Mouse (Mus musculus): ENCODE measurements around the gene Endov. TPM values are rescaled to one million over a fixed set of nuclear protein-coding genes. Genes with fewer than 3 reads are reported as not detected.

The Endov gene
- polyA plus RNA-seq, 1 experiment = 18.1 TPM

- Histone ChIP-seq H3K36me3 (ENCODE audit: control insufficient read depth, insufficient read depth, low read length) (no peaks in the 10 kb centered on the region), H3K27ac (ENCODE audit: insufficient read depth, low read depth, low read length) (no peak overlapping the region), H3K4me1 (ENCODE audit: control insufficient read depth, insufficient read depth, insufficient read length, low read length) (peaks cover 6% of the 10 kb centered on the region; the same call in 1 of the 2 replicates), H3K4me3 (ENCODE audit: low read depth, low read length) (no peak overlapping the region), H3K27me3 (ENCODE audit: control insufficient read depth, insufficient read depth, low read length) (peaks cover 6% of the 10 kb centered on the region; the same call in 1 of the 2 replicates)
- WGBS = 67% methylated on average over 12 of the region's 12 CpGs
- TF ChIP-seq POLR2A (IDR thresholded peaks at IDR 0.05; ENCODE audit: low read depth, low read length) = no peak
- no peak for TF ChIP-seq CTCF (IDR thresholded peaks at IDR 0.05; ENCODE audit: extremely low read depth, insufficient read length, insufficient replicate concordance, low read depth, low read length)
Measured at GRCm38 (mm10) chr11:119516677-119517361, 25.7 kb downstream of the Endov start.

GRCm38 (mm10) chr11:119519387-119519786 is 28.2 kb downstream of the Endov start:
- Histone ChIP-seq H3K4me1 (ENCODE audit: control insufficient read depth, insufficient read depth, insufficient read length, low read length) (peaks cover 7% of the 10 kb centered on the region), H3K27ac (ENCODE audit: insufficient read depth, low read depth, low read length) (no peak overlapping the region), H3K36me3 (ENCODE audit: control insufficient read depth, insufficient read depth, low read length) (no peaks in the 10 kb centered on the region), H3K4me3 (ENCODE audit: low read depth, low read length) (no peak overlapping the region), H3K27me3 (ENCODE audit: control insufficient read depth, insufficient read depth, low read length) (peaks cover 5% of the 10 kb centered on the region; the same call in 1 of the 2 replicates)
- no peak for TF ChIP-seq CTCF (IDR thresholded peaks at IDR 0.05; ENCODE audit: extremely low read depth, insufficient read length, insufficient replicate concordance, low read depth, low read length)
- 93% methylated on average over 1 of the region's 1 CpGs for WGBS

- peaks cover 11% of the 10 kb centered on the region for H3K4me1 ChIP-seq (ENCODE audit: control insufficient read depth, insufficient read depth, insufficient read length, low read length)
- no peak overlapping the region for H3K27ac ChIP-seq (ENCODE audit: insufficient read depth, low read depth, low read length)
- TF ChIP-seq CTCF (IDR thresholded peaks at IDR 0.05; ENCODE audit: extremely low read depth, insufficient read length, insufficient replicate concordance, low read depth, low read length) (no peak), POLR2A (IDR thresholded peaks at IDR 0.05; ENCODE audit: low read depth, low read length) (no peak)
- H3K27me3 ChIP-seq (ENCODE audit: control insufficient read depth, insufficient read depth, low read length) = no peaks in the 10 kb centered on the region
- 28% methylated on average over 5 of the region's 5 CpGs for WGBS
- no peaks in the 10 kb centered on the region for H3K36me3 ChIP-seq (ENCODE audit: control insufficient read depth, insufficient read depth, low read length)
- H3K4me3 ChIP-seq (ENCODE audit: low read depth, low read length) = no peak overlapping the region
Measured at GRCm38 (mm10) chr11:119520005-119520712, 29.0 kb downstream of the Endov start.

GRCm38 (mm10) chr11:119520713-119521063 is 29.5 kb downstream of the Endov start:
- no peak overlapping the region for H3K4me3 ChIP-seq (ENCODE audit: low read depth, low read length)
- no peak overlapping the region for H3K27ac ChIP-seq (ENCODE audit: insufficient read depth, low read depth, low read length)
- TF ChIP-seq CTCF (IDR thresholded peaks at IDR 0.05; ENCODE audit: extremely low read depth, insufficient read length, insufficient replicate concordance, low read depth, low read length) = no peak
- no peak for TF ChIP-seq POLR2A (IDR thresholded peaks at IDR 0.05; ENCODE audit: low read depth, low read length)
- no peaks in the 10 kb centered on the region for H3K36me3 ChIP-seq (ENCODE audit: control insufficient read depth, insufficient read depth, low read length)
- no peaks in the 10 kb centered on the region for H3K27me3 ChIP-seq (ENCODE audit: control insufficient read depth, insufficient read depth, low read length)
- peaks cover 11% of the 10 kb centered on the region for H3K4me1 ChIP-seq (ENCODE audit: control insufficient read depth, insufficient read depth, insufficient read length, low read length)

GRCm38 (mm10) chr11:119521920-119522710 is 31.0 kb downstream of the Endov start:
- H3K36me3 ChIP-seq (ENCODE audit: control insufficient read depth, insufficient read depth, low read length) = no peaks in the 10 kb centered on the region
- H3K4me3 ChIP-seq (ENCODE audit: low read depth, low read length) = no peak overlapping the region
- 89% methylated on average over 6 of the region's 6 CpGs for WGBS
- no peak overlapping the region for H3K27ac ChIP-seq (ENCODE audit: insufficient read depth, low read depth, low read length)
- peaks cover 11% of the 10 kb centered on the region for H3K4me1 ChIP-seq (ENCODE audit: control insufficient read depth, insufficient read depth, insufficient read length, low read length)
- TF ChIP-seq CTCF (IDR thresholded peaks at IDR 0.05; ENCODE audit: extremely low read depth, insufficient read length, insufficient replicate concordance, low read depth, low read length) = no peak
- TF ChIP-seq POLR2A (IDR thresholded peaks at IDR 0.05; ENCODE audit: low read depth, low read length) = no peak
- H3K27me3 ChIP-seq (ENCODE audit: control insufficient read depth, insufficient read depth, low read length) = no peaks in the 10 kb centered on the region

- Histone ChIP-seq H3K27me3 (ENCODE audit: control insufficient read depth, insufficient read depth, low read length) (no peaks in the 10 kb centered on the region), H3K4me3 (ENCODE audit: low read depth, low read length) (no peak overlapping the region), H3K4me1 (ENCODE audit: control insufficient read depth, insufficient read depth, insufficient read length, low read length) (peaks cover 11% of the 10 kb centered on the region), H3K36me3 (ENCODE audit: control insufficient read depth, insufficient read depth, low read length) (no peaks in the 10 kb centered on the region), H3K27ac (ENCODE audit: insufficient read depth, low read depth, low read length) (no peak overlapping the region)
- TF ChIP-seq POLR2A (IDR thresholded peaks at IDR 0.05; ENCODE audit: low read depth, low read length) = no peak
- no peak for TF ChIP-seq CTCF (IDR thresholded peaks at IDR 0.05; ENCODE audit: extremely low read depth, insufficient read length, insufficient replicate concordance, low read depth, low read length)
- WGBS = 70% methylated on average over 8 of the region's 8 CpGs
Measured at GRCm38 (mm10) chr11:119522779-119523178, 31.6 kb downstream of the Endov start.

GRCm38 (mm10) chr11:119523392-119523791 is 32.2 kb downstream of the Endov start:
- Histone ChIP-seq H3K36me3 (ENCODE audit: control insufficient read depth, insufficient read depth, low read length) (no peaks in the 10 kb centered on the region), H3K27ac (ENCODE audit: insufficient read depth, low read depth, low read length) (no peak overlapping the region), H3K4me3 (ENCODE audit: low read depth, low read length) (no peak overlapping the region), H3K4me1 (ENCODE audit: control insufficient read depth, insufficient read depth, insufficient read length, low read length) (peaks cover 11% of the 10 kb centered on the region), H3K27me3 (ENCODE audit: control insufficient read depth, insufficient read depth, low read length) (no peaks in the 10 kb centered on the region)
- TF ChIP-seq CTCF (IDR thresholded peaks at IDR 0.05; ENCODE audit: extremely low read depth, insufficient read length, insufficient replicate concordance, low read depth, low read length) (no peak), POLR2A (IDR thresholded peaks at IDR 0.05; ENCODE audit: low read depth, low read length) (no peak)
- WGBS = 86% methylated on average over 3 of the region's 3 CpGs
